Mouse (Mus musculus): ENCODE measurements around the gene Gpr19.

The Gpr19 gene

GRCm38 (mm10) chr6:134888563-134889017, 9.8 kb downstream of the Gpr19 start:
- in situ Hi-C loops (cut with MboI, MseI) = no loop called here

GRCm38 (mm10) chr6:134887711-134888449, 10.5 kb downstream of the Gpr19 start:
- in situ Hi-C loops (cut with MboI, MseI) = no loop called here

GRCm38 (mm10) chr6:134887008-134887407, 11.4 kb downstream of the Gpr19 start:
- in situ Hi-C loops (cut with MboI, MseI) = no loop called here

- in situ Hi-C loops (cut with MboI, MseI) = no loop called here
These were observed 11.9 kb downstream of the Gpr19 start for GRCm38 (mm10) chr6:134886475-134886874.

GRCm38 (mm10) chr6:134885515-134885914, 12.9 kb downstream of the Gpr19 start:
- in situ Hi-C loops (cut with MboI, MseI) = no loop called here

- in situ Hi-C loops (cut with MboI, MseI) = no loop called here
These were observed 14.7 kb downstream of the Gpr19 start for GRCm38 (mm10) chr6:134883661-134884060.

- in situ Hi-C loops (cut with MboI, MseI) = no loop called here
These were observed 18.3 kb downstream of the Gpr19 start for GRCm38 (mm10) chr6:134880046-134880445.

- in situ Hi-C loops (cut with MboI, MseI) = no loop called here
These were observed 18.8 kb downstream of the Gpr19 start for GRCm38 (mm10) chr6:134879556-134879955.

- in situ Hi-C loops (cut with MboI, MseI) = no loop called here
These were observed 20.5 kb downstream of the Gpr19 start for GRCm38 (mm10) chr6:134877892-134878291.

GRCm38 (mm10) chr6:134877276-134877675, 21.1 kb downstream of the Gpr19 start:
- in situ Hi-C loops (cut with MboI, MseI) = no loop called here

GRCm38 (mm10) chr6:134876795-134877194, 21.6 kb downstream of the Gpr19 start:
- in situ Hi-C loops (cut with MboI, MseI) = no loop called here

GRCm38 (mm10) chr6:134873018-134873417, 25.4 kb downstream of the Gpr19 start:
- in situ Hi-C loops (cut with MboI, MseI) = no loop called here

GRCm38 (mm10) chr6:134872236-134872635, 26.1 kb downstream of the Gpr19 start:
- in situ Hi-C loops (cut with MboI, MseI) = no loop called here

- in situ Hi-C loops (cut with MboI, MseI) = no loop called here
These were observed 27.5 kb downstream of the Gpr19 start for GRCm38 (mm10) chr6:134870887-134871286.

GRCm38 (mm10) chr6:134870209-134870742, 28.1 kb downstream of the Gpr19 start:
- in situ Hi-C loops (cut with MboI, MseI) = no loop called here

- in situ Hi-C loops (cut with MboI, MseI) = loop anchor here (5.0 to 10.0 kb wide), 3 partner anchors 80 to 433 kb away; no protein-coding TSS in a partner anchor
These were observed 31.1 kb downstream of the Gpr19 start for GRCm38 (mm10) chr6:134867325-134867724.

GRCm38 (mm10) chr6:134866113-134866512, 32.3 kb downstream of the Gpr19 start:
- in situ Hi-C loops (cut with MboI, MseI) = loop anchor here (5.0 to 10.0 kb wide), 3 partner anchors 81 to 431 kb away; no protein-coding TSS in a partner anchor

GRCm38 (mm10) chr6:134863146-134863545, 35.2 kb downstream of the Gpr19 start:
- in situ Hi-C loops (cut with MboI, MseI) = loop anchor here (10.0 kb wide), 2 partner anchors 198 to 428 kb away; no protein-coding TSS in a partner anchor

- in situ Hi-C loops (cut with MboI, MseI) = loop anchor here (10.0 kb wide), 2 partner anchors 198 to 428 kb away; no protein-coding TSS in a partner anchor
These were observed 35.7 kb downstream of the Gpr19 start for GRCm38 (mm10) chr6:134862671-134863104.

GRCm38 (mm10) chr6:134861386-134861785, 37.0 kb downstream of the Gpr19 start:
- in situ Hi-C loops (cut with MboI, MseI) = loop anchor here (10.0 kb wide), 2 partner anchors 197 to 427 kb away; no protein-coding TSS in a partner anchor

GRCm38 (mm10) chr6:134860275-134860674, 38.1 kb downstream of the Gpr19 start:
- in situ Hi-C loops (cut with MboI, MseI) = loop anchor here (10.0 kb wide), 2 partner anchors 195 to 425 kb away; no protein-coding TSS in a partner anchor

GRCm38 (mm10) chr6:134859021-134859420, 39.4 kb downstream of the Gpr19 start:
- in situ Hi-C loops (cut with MboI, MseI) = no loop called here

GRCm38 (mm10) chr6:134855926-134856325, 42.5 kb downstream of the Gpr19 start:
- in situ Hi-C loops (cut with MboI, MseI) = no loop called here
